Mouse (Mus musculus) heart, embryonic 14.5 days (tissue): ENCODE results near the gene Gpr26. TPM values are rescaled to one million over a fixed set of nuclear protein-coding genes. Genes with fewer than 3 reads are reported as not detected.

Source experiments
- ATAC-seq: fragments of 200-750 bp; cut with Nextera tagmentation; 2 replicates; pipeline ENCODE4 v1.8.0; 2017; ENCODE audit warnings: low read depth, moderate TSS enrichment; ENCODE audit not compliant: insufficient number of reproducible peaks, insufficient read depth, low FRiP score
- H3K27ac ChIP-seq, 2 experiments: fragments of 200-500 bp in 1 of 2; fragments of 300-500 bp in 1 of 2; sonication (generic) in 1 of 2; replicated peaks in 1 of 2; 2 replicates each; pipeline ENCODE4 v1.5.1; 2012 to 2014; ENCODE audit warnings: low read depth in 2 of 2, low read length in 2 of 2, control low read depth in 1 of 2, mild to moderate bottlenecking in 1 of 2, mixed read lengths in 1 of 2; ENCODE audit not compliant: control insufficient read depth in 1 of 2, insufficient read depth in 1 of 2
- H3K27me3 ChIP-seq: fragments of 300-500 bp; sonication (generic); 2 replicates; pipeline ENCODE4 v1.6.1; 2014; ENCODE audit warnings: mild to moderate bottlenecking, low read length, control low read depth; ENCODE audit not compliant: control insufficient read depth, insufficient read depth
- H3K36me3 ChIP-seq: fragments of 300-500 bp; sonication (generic); 2 replicates; pipeline ENCODE4 v1.6.1; 2014; ENCODE audit warnings: mild to moderate bottlenecking, control low read depth, low read length, mixed read lengths; ENCODE audit not compliant: control insufficient read depth, insufficient read depth
- H3K4me1 ChIP-seq, 2 experiments: fragments of 200-500 bp in 1 of 2; fragments of 300-500 bp in 1 of 2; sonication (generic) in 1 of 2; 2 replicates each; pipeline ENCODE4 v1.6.1; 2012 to 2014; ENCODE audit warnings: low read length in 2 of 2, control low read depth in 1 of 2, mixed read lengths in 1 of 2; ENCODE audit not compliant: control insufficient read depth in 2 of 2, insufficient read depth in 2 of 2
- H3K4me2 ChIP-seq: fragments of 300-500 bp; sonication (generic); 2 replicates; pipeline ENCODE4 v1.6.1; 2014; ENCODE audit warnings: mild to moderate bottlenecking, low read length
- H3K4me3 ChIP-seq, 2 experiments: fragments of 200-500 bp in 1 of 2; fragments of 300-500 bp in 1 of 2; sonication (generic) in 1 of 2; 2 replicates each; pipeline ENCODE4 v1.5.1; 2012 to 2014; ENCODE audit warnings: low read length in 2 of 2, mild to moderate bottlenecking in 2 of 2, control low read depth in 1 of 2, low read depth in 1 of 2, moderate library complexity in 1 of 2; ENCODE audit not compliant: control insufficient read depth in 1 of 2, insufficient read depth in 1 of 2
- H3K9ac ChIP-seq: fragments of 300-500 bp; sonication (generic); 2 replicates; pipeline ENCODE4 v1.6.1; 2014; ENCODE audit warnings: mild to moderate bottlenecking, low read length
- H3K9me3 ChIP-seq: fragments of 300-500 bp; sonication (generic); 2 replicates; pipeline ENCODE4 v1.6.1; 2016; ENCODE audit warnings: low read length, control low read depth; ENCODE audit not compliant: control insufficient read depth
- WGBS: fragments of 180-500 bp; shearing (Covaris S2); extraction: QIAGEN DNeasy Blood & Tissue Kit; methylation state at CpG from one replicate; pipeline ENCODE4 v1.1.7; 2014; 5-methylcytosine and 5-hydroxymethylcytosine counted together
- polyA plus RNA-seq: library from polyadenylated mRNA; unstranded; fragments of >200 nt; fragmentation: Nextera tagmentation; extraction: Ambion mirVana; gene quantifications from 2 replicates; pipeline ENCODE4 v1.2.1, GENCODE M21; 2014

Gpr26 gene
- polyA plus RNA-seq: not detected in 2 replicates

DNA sequence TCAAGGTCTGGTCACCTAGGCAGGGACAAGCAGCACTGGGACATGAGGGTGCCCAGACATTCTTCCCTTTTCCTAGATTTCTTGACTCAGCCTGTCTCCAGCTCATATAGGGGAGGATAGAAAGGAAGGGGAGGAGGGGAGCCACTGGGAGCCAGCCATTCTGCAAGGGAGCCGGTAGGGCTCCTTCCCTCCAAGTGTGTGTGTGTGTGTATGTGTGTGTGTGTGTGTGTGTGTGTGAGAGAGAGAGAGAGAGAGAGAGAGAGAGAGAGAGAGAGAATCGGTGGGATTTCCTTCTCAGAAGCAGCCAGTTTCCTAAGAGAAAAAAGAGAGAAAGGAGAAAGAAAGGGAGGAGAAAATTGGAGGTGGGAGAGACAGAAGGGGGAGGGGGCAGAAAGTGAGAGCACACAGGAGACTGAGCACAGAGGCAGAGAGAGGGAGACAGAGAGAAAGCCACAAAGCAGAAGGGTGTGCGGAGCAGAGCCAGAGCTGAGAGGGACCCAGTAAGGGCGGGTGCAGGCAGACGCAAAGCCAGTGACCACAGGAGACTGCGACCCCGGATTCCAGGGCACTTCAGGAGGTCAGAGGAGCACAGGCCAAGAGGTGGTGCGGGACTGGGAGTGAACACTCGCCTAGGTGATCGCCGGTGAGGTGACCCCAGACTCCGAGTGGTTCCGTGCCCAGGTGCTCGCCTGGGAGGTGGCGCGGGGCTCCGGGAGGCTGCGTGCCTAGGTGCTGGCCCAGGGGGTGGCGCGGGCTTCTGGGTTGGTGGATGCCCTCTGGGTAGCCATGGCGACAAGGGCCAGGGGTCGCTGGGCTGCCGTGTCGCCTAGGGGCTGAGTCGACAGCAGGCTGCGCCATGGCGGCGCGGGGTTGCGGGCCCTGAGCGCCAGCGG, at the start of gene Gpr26:
Gene Gpr26 (plus strand): TSS at position 438 of the 893 bp plus-strand sequence.
- no peak within 1 kb of the TSS for H3K27ac ChIP-seq
- H3K9ac ChIP-seq: no peak within 1 kb of the TSS
- H3K4me1 ChIP-seq: no peaks in the 10 kb centered on the region
- H3K27me3 ChIP-seq: peaks cover 55% of the 10 kb centered on the region
- WGBS: 3% methylated on average over 30 of the region's 32 CpGs
- ATAC-seq: no peak
- H3K36me3 ChIP-seq: no peaks in the 10 kb centered on the region
- H3K9me3 ChIP-seq: no peaks in the 10 kb centered on the region
- H3K4me2 ChIP-seq: no peak within 1 kb of the TSS
- H3K4me3 ChIP-seq: no peak within 1 kb of the TSS

DNA sequence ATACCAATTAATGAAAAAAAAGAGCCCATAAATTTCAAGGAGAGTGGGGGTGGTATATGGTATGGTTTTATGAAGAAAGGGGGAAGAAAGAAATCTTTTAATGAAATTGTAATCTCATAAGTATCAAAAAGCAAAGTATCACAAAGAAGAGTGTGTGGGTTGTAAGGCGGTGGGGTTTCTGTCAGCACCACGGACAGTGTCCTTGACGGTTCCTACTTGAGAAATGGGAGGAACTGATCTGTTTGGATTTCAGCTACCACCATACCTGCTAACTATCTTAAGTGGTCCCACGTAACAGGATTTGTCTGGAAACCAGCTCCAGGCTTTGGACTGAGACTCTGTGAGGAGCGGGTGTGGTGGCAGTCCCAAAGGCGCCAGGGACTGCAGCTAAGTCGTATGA, 48.9 kb upstream of the Gpr26 start:
- no peaks in the 10 kb centered on the region for H3K4me1 ChIP-seq
- no peak for ATAC-seq
- no peak overlapping the region for H3K27ac ChIP-seq
- no peaks in the 10 kb centered on the region for H3K36me3 ChIP-seq
- no peaks in the 10 kb centered on the region for H3K9me3 ChIP-seq
- 39% methylated on average over 7 of the region's 7 CpGs for WGBS
- H3K4me2 ChIP-seq: no peak overlapping the region
- H3K4me3 ChIP-seq: no peak overlapping the region
- H3K9ac ChIP-seq: no peak overlapping the region
- H3K27me3 ChIP-seq: no peaks in the 10 kb centered on the region

DNA sequence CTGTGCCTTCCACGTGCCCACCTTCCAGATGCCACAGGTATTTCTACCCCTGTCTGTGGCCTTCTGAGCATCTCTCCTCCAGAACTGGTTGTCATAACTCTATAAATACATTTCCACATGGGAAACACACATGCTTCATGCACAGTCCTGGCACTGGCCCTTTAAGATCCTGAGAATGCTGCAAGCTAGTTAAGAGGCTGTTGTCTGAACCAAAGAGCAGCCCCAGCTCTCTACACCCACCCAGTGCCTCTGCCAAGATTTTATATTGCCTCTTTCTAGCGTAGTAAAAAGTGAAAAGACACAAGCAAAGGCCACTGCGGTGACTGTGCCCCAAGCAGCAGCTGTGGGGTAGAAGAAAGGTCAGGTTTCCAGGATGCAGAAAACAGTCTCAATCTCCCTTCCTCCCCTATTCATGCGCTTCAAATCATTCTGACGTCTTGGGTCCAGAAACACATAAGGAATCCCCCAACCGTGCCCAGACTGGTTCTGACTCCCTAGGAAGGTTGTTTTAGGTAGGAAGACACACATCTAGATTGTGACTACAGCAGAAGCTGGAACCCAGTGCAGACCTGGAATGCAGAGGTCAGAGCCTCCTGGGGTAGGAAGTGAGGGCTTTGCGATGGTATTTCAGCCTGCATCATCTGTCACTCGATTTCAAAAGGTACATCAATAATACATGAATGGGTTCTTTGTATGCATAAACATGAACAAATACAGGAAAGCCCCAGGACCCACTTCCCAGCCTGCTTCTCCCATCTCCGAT, 38.8 kb upstream of the Gpr26 start:
- no peak overlapping the region for H3K4me2 ChIP-seq
- H3K36me3 ChIP-seq: no peaks in the 10 kb centered on the region
- H3K4me1 ChIP-seq: no peaks in the 10 kb centered on the region
- no peak overlapping the region for H3K27ac ChIP-seq
- ATAC-seq: no peak
- no peaks in the 10 kb centered on the region for H3K9me3 ChIP-seq
- no peaks in the 10 kb centered on the region for H3K27me3 ChIP-seq
- H3K9ac ChIP-seq: no peak overlapping the region
- no peak overlapping the region for H3K4me3 ChIP-seq
- WGBS: 66% methylated on average over 9 of the region's 9 CpGs

DNA sequence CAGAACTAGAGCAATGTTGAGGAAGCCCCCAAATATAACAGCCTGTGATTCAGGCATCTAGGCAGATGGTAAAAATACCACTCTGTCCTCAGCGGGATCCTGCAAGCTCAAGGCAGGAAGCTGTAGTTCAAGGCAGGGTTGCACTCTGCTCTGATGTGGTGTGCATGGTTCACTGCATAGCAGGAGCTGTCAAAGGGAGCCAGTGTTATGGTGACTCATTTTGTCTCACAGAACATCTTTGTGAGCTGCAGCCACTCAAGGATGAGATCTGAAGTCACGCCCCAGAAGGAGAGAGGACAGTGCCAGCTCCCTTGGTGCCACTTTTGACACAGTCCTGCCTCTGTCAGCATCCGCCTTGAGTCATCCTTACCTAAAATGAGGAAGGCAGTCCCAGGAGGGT, 28.6 kb upstream of the Gpr26 start:
- no peaks in the 10 kb centered on the region for H3K36me3 ChIP-seq
- H3K4me1 ChIP-seq: no peaks in the 10 kb centered on the region
- no peak for ATAC-seq
- H3K4me2 ChIP-seq: no peak overlapping the region
- no peak overlapping the region for H3K27ac ChIP-seq
- H3K9me3 ChIP-seq: peaks cover 3% of the 10 kb centered on the region; the same call in 1 of the 2 replicates
- no peaks in the 10 kb centered on the region for H3K27me3 ChIP-seq
- H3K4me3 ChIP-seq: no peak overlapping the region
- 77% methylated on average over 3 of the region's 3 CpGs for WGBS
- H3K9ac ChIP-seq: no peak overlapping the region

DNA sequence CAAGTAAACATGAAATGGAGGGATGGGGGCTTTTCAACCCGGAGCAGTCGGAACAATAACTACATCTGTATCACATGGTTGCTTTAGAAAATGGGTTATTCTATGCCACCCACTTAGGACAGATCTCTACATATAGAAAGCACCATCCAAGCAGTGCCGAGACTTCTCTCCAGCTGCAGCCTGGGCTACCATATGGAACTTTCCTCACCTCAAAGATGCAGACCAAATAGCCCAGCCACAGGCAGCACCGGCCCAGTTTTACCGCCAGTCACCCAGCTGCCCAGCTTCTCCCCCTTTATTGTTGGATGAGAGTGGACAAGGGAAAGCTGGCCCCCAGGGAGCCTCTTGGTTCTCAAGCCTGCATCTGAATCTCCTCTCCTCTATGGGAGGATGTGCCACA, 15.1 kb upstream of the Gpr26 start:
- H3K9me3 ChIP-seq: no peaks in the 10 kb centered on the region
- no peak overlapping the region for H3K9ac ChIP-seq
- no peak overlapping the region for H3K27ac ChIP-seq
- ATAC-seq: no peak
- H3K4me1 ChIP-seq: no peaks in the 10 kb centered on the region
- no peaks in the 10 kb centered on the region for H3K27me3 ChIP-seq
- 74% methylated on average over 5 of the region's 5 CpGs for WGBS
- H3K4me3 ChIP-seq: no peak overlapping the region
- H3K36me3 ChIP-seq: no peaks in the 10 kb centered on the region
- H3K4me2 ChIP-seq: no peak overlapping the region

DNA sequence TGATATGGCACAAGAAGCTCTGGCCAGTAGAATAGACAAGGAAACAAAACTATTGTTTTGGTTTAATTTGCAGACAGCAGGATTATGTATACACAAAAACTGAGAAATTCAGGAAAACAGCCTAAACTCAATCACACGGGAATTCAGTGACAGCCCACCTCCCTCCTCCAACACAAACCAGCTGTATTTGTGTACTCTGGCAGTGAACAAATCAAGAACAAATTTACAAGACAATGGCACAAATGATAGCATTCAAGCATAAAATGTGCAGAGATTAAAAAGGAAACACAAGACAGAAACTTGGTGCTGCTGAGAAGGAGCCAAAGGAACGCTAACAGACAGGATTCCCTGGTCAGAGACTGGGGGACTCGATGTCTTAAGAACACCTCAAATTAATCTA, 12.9 kb upstream of the Gpr26 start:
- no peaks in the 10 kb centered on the region for H3K36me3 ChIP-seq
- H3K27ac ChIP-seq: no peak overlapping the region
- no peak for ATAC-seq
- 61% methylated on average over 3 of the region's 3 CpGs for WGBS
- no peak overlapping the region for H3K4me2 ChIP-seq
- H3K9ac ChIP-seq: no peak overlapping the region
- no peak overlapping the region for H3K4me3 ChIP-seq
- no peaks in the 10 kb centered on the region for H3K9me3 ChIP-seq
- H3K4me1 ChIP-seq: no peaks in the 10 kb centered on the region
- H3K27me3 ChIP-seq: no peaks in the 10 kb centered on the region

DNA sequence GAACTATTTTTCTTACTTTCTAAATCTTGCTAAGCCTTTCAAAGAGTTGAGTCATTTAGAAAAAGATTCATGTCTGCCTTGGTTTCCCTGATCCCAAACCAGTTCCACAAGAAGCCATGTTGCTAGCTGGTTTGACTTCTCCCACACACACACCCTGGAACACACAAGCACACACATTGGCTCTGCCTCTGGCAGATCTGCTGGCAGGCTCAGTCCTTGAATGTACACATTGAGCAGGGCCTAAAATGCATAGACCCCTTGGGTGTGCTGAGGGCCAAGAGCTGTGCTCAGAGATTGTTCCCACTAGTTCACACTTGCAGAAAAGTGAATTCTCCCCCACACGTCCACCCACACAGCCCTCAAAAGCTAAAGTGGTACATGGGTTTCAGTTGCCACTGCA, 7.6 kb upstream of the Gpr26 start:
- H3K27me3 ChIP-seq: no peaks in the 10 kb centered on the region

More for the DNA sequence above, 7.6 kb upstream of the Gpr26 start:
- 64% methylated on average over 1 of the region's 1 CpGs for WGBS
- Histone ChIP-seq H3K4me3 (no peak overlapping the region), H3K36me3 (no peaks in the 10 kb centered on the region), H3K9me3 (no peaks in the 10 kb centered on the region), H3K9ac (no peak overlapping the region), H3K27ac (no peak overlapping the region), H3K4me1 (no peaks in the 10 kb centered on the region), H3K4me2 (no peak overlapping the region)
- no peak for ATAC-seq
